Mouse (Mus musculus) embryonic facial prominence, embryonic 11.5 days (tissue): ENCODE results near the gene Igfbp2. TPM values are rescaled to one million over a fixed set of nuclear protein-coding genes. Genes with fewer than 3 reads are reported as not detected.
A peak's percentile ranks its signal among the peaks of the same experiment; 100 is the strongest.

Experiments used
- ATAC-seq: fragments of 200-750 bp; cut with Nextera tagmentation; replicated peaks from 2 replicates; pipeline ENCODE4 v1.8.0; 2017; ENCODE audit warnings: low read depth; ENCODE audit not compliant: insufficient number of reproducible peaks, low FRiP score, low TSS enrichment
- DNase-seq: peaks from one replicate; pipeline ENCODE4 v3.0.0-alpha.2; 2015; ENCODE audit warnings: low spot score
- H3K27ac ChIP-seq: fragments of 300-500 bp; sonication (generic); replicated peaks from 2 replicates; pipeline ENCODE4 v1.5.1; 2014; ENCODE audit warnings: mild to moderate bottlenecking, low read depth, low read length, control low read depth
- H3K27me3 ChIP-seq: fragments of 300-500 bp; sonication (generic); 2 replicates; pipeline ENCODE4 v1.6.1; 2014; ENCODE audit warnings: mild to moderate bottlenecking, low read length, moderate library complexity, mixed read lengths; ENCODE audit not compliant: control insufficient read depth, insufficient read depth
- H3K36me3 ChIP-seq: fragments of 300-500 bp; sonication (generic); replicated peaks from 2 replicates; pipeline ENCODE4 v1.6.1; 2014; ENCODE audit warnings: low read depth, mild to moderate bottlenecking, low read length, moderate library complexity, mixed read lengths; ENCODE audit not compliant: control insufficient read depth, insufficient read depth
- H3K4me1 ChIP-seq: fragments of 300-500 bp; sonication (generic); 2 replicates; pipeline ENCODE4 v1.6.1; 2014; ENCODE audit warnings: low read length, mixed read lengths; ENCODE audit not compliant: control insufficient read depth, insufficient read depth
- H3K4me2 ChIP-seq: fragments of 300-500 bp; sonication (generic); 2 replicates; pipeline ENCODE4 v1.6.1; 2014; ENCODE audit warnings: low read depth, mild to moderate bottlenecking, control low read depth, low read length, moderate library complexity
- H3K4me3 ChIP-seq: fragments of 300-500 bp; sonication (generic); 2 replicates; pipeline ENCODE4 v1.5.1; 2014; ENCODE audit warnings: low read depth, low read length, control low read depth
- H3K9ac ChIP-seq: fragments of 300-500 bp; sonication (generic); replicated peaks from 2 replicates; pipeline ENCODE4 v1.6.1; 2014; ENCODE audit warnings: mild to moderate bottlenecking, control low read depth, low read length
- H3K9me3 ChIP-seq: fragments of 300-500 bp; sonication (generic); replicated peaks from 2 replicates; pipeline ENCODE4 v1.6.1; 2016; ENCODE audit warnings: mild to moderate bottlenecking, low read length, inconsistent platforms, mixed read lengths; ENCODE audit not compliant: control insufficient read depth
- WGBS: fragments of 180-500 bp; shearing (Covaris S2); extraction: QIAGEN DNeasy Blood & Tissue Kit; methylation state at CpG from one replicate; pipeline ENCODE4 v1.1.7; 2014; 5-methylcytosine and 5-hydroxymethylcytosine counted together
- polyA plus RNA-seq: library from polyadenylated mRNA; unstranded; fragments of >200 nt; fragmentation: Nextera tagmentation; extraction: Ambion mirVana; gene quantifications from 2 replicates; pipeline ENCODE4 v1.2.1, GENCODE M21; 2014

Gene Igfbp2
- polyA plus RNA-seq, 1 experiment from 2014 or later = 368 TPM

- Histone ChIP-seq H3K36me3 (no peaks in the 10 kb centered on the region), H3K4me3 (peak overlapping the region; percentile 63), H3K27ac (no peak overlapping the region), H3K9me3 (no peaks in the 10 kb centered on the region), H3K4me2 (peak overlapping the region; percentile 57), H3K27me3 (peaks cover 2% of the 10 kb centered on the region; the same call in 1 of the 2 replicates), H3K9ac (no peak overlapping the region; the same call in 1 of the 2 replicates), H3K4me1 (no peaks in the 10 kb centered on the region)
- peak; percentile 31; the same call in 1 of the 2 replicates for ATAC-seq
- under 1% methylated on average over 20 of the region's 20 CpGs for WGBS
- peak; percentile 86 for DNase-seq
These were observed 46.5 kb downstream of the Igfbp2 start for GRCm38 (mm10) chr1:72870615-72871336.

- Histone ChIP-seq H3K36me3 (no peaks in the 10 kb centered on the region), H3K27ac (no peak overlapping the region), H3K4me1 (no peaks in the 10 kb centered on the region), H3K4me3 (peak overlapping the region; percentile 63), H3K27me3 (peaks cover 2% of the 10 kb centered on the region; the same call in 1 of the 2 replicates), H3K9me3 (no peaks in the 10 kb centered on the region), H3K4me2 (peak overlapping the region; percentile 57), H3K9ac (0 out of 2 replicates have a peak overlapping the region, but pooled peaks have one; percentile 18)
- no peak for DNase-seq
- WGBS = 2% methylated on average over 6 of the region's 6 CpGs
- 0 out of 2 replicates have a peak, but pooled peaks have one; percentile 10 for ATAC-seq
These were observed 47.0 kb downstream of the Igfbp2 start for GRCm38 (mm10) chr1:72871337-72871696.

- no peaks in the 10 kb centered on the region for H3K36me3 ChIP-seq
- H3K9me3 ChIP-seq = no peaks in the 10 kb centered on the region
- H3K4me2 ChIP-seq = peak overlapping the region; percentile 57
- H3K4me3 ChIP-seq = peak overlapping the region; percentile 63
- DNase-seq = peak; percentile 67
- peaks cover 2% of the 10 kb centered on the region; the same call in 1 of the 2 replicates for H3K27me3 ChIP-seq
- under 1% methylated on average over 34 of the region's 34 CpGs for WGBS
- no peak overlapping the region for H3K27ac ChIP-seq
- H3K4me1 ChIP-seq = no peaks in the 10 kb centered on the region
- no peak for ATAC-seq
- peak overlapping the region; percentile 18; the same call in 1 of the 2 replicates for H3K9ac ChIP-seq
These were observed 47.6 kb downstream of the Igfbp2 start for GRCm38 (mm10) chr1:72871697-72872411.

GRCm38 (mm10) chr1:72872521-72872920, 48.2 kb downstream of the Igfbp2 start:
- Histone ChIP-seq H3K4me1 (no peaks in the 10 kb centered on the region), H3K36me3 (no peaks in the 10 kb centered on the region), H3K27me3 (peaks cover 2% of the 10 kb centered on the region; the same call in 1 of the 2 replicates), H3K27ac (0 out of 2 replicates have a peak overlapping the region, but pooled peaks have one; percentile 13), H3K9me3 (no peaks in the 10 kb centered on the region), H3K9ac (no peak overlapping the region; the same call in 1 of the 2 replicates), H3K4me3 (peak overlapping the region; percentile 63), H3K4me2 (peak overlapping the region; percentile 86)
- ATAC-seq (peak; percentile 36), DNase-seq (peak; percentile 93)
- 0% methylated on average over 8 of the region's 8 CpGs for WGBS

- Histone ChIP-seq H3K9me3 (no peaks in the 10 kb centered on the region), H3K36me3 (no peaks in the 10 kb centered on the region), H3K4me1 (no peaks in the 10 kb centered on the region), H3K27me3 (peaks cover 2% of the 10 kb centered on the region; the same call in 1 of the 2 replicates), H3K27ac (peak overlapping the region; percentile 78; the same call in 1 of the 2 replicates), H3K4me3 (peak overlapping the region; percentile 63), H3K9ac (peak overlapping the region; percentile 82), H3K4me2 (peak overlapping the region; percentile 86)
- WGBS = under 1% methylated on average over 16 of the region's 16 CpGs
- DNase-seq (peak; percentile 51), ATAC-seq (no peak)
These were observed 48.8 kb downstream of the Igfbp2 start for GRCm38 (mm10) chr1:72873078-72873477.

DNA sequence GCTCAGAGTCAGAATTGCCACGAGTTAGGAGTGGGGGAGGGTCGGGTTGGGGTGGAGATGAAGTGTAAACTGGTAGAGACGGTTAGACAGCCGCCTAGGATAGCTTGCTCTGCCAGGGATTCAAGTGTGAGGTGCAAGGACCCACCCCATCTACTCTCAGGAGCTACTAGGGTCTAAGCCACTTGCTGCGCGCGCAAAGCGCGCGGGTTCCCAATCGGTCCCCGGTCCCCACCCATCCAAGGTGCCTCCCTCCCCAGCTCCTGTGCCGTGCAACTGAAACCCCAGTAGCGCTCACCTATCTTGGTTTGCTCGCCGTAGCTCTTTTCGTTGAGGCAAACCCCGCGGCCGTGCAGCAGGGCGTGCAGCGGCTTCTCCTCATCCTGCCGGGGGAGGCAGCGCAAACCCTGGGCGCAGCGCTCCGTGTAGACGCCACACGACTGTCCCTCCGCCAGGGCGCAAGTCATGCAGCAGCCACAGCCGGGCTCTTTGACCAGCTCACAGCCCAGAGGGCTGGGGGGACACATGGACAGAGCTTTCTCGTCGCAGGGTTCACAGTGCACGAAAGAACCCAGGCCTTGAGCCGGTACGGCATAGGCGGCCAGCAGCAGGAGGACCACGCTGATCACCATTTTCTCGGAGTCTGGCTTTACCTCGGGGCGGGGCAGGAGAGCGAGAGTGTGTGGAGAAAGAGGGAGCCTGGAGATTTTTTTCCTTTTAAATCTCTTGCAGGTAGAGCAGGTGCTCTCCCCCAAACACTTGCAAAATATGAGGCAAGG, 49.4 kb downstream of the Igfbp2 start:
- under 1% methylated on average over 43 of the region's 43 CpGs for WGBS

DNA sequence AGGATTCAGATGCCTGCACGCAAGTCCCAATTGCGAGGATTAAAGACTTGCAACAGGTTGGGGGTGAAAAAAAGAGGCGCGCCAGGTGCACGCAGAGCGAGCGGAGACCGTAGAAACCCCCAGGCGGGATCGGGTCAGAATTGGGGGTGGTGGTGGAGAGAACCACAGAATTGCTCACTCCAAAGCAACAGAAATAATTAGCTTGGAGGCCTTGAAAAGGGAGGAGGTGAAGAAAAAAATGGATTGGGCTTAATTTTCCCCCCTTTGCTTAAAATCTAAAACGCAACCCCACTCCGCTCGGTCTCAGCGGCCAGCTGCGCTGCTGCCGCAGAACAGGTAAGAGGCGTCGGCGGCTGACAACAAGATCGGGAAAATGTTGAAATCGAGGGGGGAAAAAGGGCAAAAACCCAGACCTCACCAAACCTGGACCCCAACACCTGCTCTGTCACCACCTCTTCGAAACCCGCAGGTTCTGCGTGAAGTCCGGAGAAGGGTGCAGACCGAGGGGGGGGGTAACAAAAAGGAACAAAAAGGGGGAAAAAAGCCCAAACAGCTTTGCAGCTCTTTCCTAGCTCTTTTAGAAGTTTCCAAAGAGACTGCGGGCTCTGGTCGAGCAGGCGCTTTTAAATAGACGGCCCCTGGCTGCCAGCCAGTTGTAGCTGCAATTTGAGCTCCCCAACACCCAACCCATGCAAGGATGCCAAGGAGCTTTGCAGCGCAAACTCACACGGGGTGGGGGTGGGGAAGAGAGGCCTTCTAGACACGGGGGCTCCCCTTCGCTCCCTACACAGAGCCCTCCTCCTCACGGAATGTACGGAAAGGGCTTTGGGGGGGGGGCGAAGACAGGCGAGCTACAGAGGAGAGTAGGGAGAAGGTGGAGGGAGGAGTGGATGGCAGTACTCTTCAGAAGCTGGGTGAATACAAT, 50.2 kb downstream of the Igfbp2 start, which contains the start of gene Igfbp5:
Gene Igfbp5, minus strand, starts transcription at position 598 of the 925 bp plus-strand sequence.
- peak within 1 kb of the TSS; percentile 86 for H3K4me2 ChIP-seq
- H3K9me3 ChIP-seq = no peaks in the 10 kb centered on the region
- peaks cover 2% of the 10 kb centered on the region; the same call in 1 of the 2 replicates for H3K27me3 ChIP-seq
- H3K9ac ChIP-seq = peak within 1 kb of the TSS; percentile 82
- DNase-seq (peak; percentile 87), ATAC-seq (peak; percentile 80)
- peak within 1 kb of the TSS; percentile 63 for H3K4me3 ChIP-seq
- no peaks in the 10 kb centered on the region for H3K36me3 ChIP-seq
- H3K4me1 ChIP-seq = no peaks in the 10 kb centered on the region
- WGBS = 1% methylated on average over 38 of the region's 38 CpGs
- H3K27ac ChIP-seq = peak within 1 kb of the TSS; percentile 78

More for the DNA sequence above, 49.4 kb downstream of the Igfbp2 start:
- Histone ChIP-seq H3K36me3 (no peaks in the 10 kb centered on the region), H3K9me3 (no peaks in the 10 kb centered on the region), H3K4me1 (no peaks in the 10 kb centered on the region), H3K27me3 (peaks cover 2% of the 10 kb centered on the region; the same call in 1 of the 2 replicates), H3K9ac (peak overlapping the region; percentile 82), H3K4me3 (peak overlapping the region; percentile 63), H3K27ac (peak overlapping the region; percentile 78), H3K4me2 (peak overlapping the region; percentile 86)
- ATAC-seq (0 out of 2 replicates have a peak, but pooled peaks have one; percentile 12), DNase-seq (peak; percentile 64)
